Mouse (Mus musculus): ENCODE data around the gene Isca2.

The Isca2 gene

DNA sequence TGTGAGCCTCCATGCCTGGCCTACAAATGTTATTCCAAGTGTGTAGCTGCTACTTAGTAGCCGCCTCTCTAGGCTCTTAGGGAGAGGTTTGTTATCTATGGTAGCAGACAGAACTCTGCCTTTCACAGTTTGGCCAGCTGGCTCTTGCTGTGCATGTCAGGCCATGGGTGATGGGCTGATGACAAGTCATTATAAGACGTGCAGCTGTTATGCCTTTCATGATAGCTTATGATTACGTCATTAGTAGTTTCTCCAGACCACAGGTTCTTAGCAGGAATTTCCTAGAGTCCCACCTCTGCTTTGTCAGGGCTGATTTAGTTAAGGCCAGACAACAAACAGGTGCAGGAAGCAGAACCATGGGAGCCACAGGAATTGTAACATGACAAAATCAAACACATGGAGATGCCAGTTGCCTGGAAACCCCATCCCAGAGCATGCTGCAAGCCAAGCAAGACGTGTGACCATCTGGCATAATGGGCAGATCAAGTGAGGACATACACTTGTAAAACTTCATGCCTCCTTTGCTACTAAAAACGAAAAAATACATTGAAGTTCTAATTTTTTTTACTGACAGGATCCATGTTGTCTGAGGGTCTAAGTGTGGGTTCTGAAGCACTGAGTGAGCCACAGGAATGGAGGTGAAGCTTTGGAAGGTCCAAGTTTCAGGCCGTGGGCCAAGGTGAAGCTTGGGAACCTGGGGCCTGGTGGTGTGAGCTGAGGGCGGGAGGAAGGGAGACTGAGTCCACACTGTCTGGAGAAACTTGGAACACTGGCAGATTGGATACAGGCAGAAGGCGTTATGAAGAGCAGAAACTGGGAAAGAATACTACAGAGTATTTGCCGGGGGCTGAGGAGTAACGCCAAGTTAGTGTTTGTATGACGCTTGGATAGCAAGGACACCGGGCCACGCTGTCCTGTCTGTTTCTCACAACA lies 46.5 kb downstream of the Isca2 start:
- no peak for DNase-seq

- DNase-seq, result no peak
Observed at GRCm38 (mm10) chr12:84823601-84824000, 50.5 kb downstream of the Isca2 start.

- no peak for DNase-seq
Observed at GRCm38 (mm10) chr12:84824203-84824602, 51.2 kb downstream of the Isca2 start.
